Mouse (Mus musculus): ENCODE results near the gene Tbc1d23. TPM values are rescaled to one million over a fixed set of nuclear protein-coding genes. Genes with fewer than 3 reads are reported as not detected.
A peak's percentile ranks its signal among the peaks of the same experiment; 100 is the strongest.

The Tbc1d23 gene
- total RNA-seq, 2 experiments from 2014 or later, result 27.8 to 28.6 TPM

GRCm38 (mm10) chr16:57166611-57167513 lies 64.4 kb downstream of the Tbc1d23 start, which contains the start of gene Nit2:
TSS of gene Nit2 (minus strand) at chr16:57167341.
- peak; percentile 96 to 98 for DNase-seq
- intact Hi-C loops (cut with DNase I), result no loop called here

- DNase-seq, result no peak
- intact Hi-C loops (cut with DNase I), result no loop called here
These were observed 65.2 kb downstream of the Tbc1d23 start for GRCm38 (mm10) chr16:57166086-57166485.

GRCm38 (mm10) chr16:57165157-57165556 lies 66.1 kb downstream of the Tbc1d23 start:
- DNase-seq, result no peak
- intact Hi-C loops (cut with DNase I), result no loop called here

GRCm38 (mm10) chr16:57163694-57164093 lies 67.6 kb downstream of the Tbc1d23 start:
- intact Hi-C loops (cut with DNase I), result no loop called here
- DNase-seq, result no peak

GRCm38 (mm10) chr16:57162841-57163240 lies 68.5 kb downstream of the Tbc1d23 start:
- intact Hi-C loops (cut with DNase I), result no loop called here
- no peak for DNase-seq

- intact Hi-C loops (cut with DNase I), result no loop called here
- DNase-seq, result no peak
These were observed 71.5 kb downstream of the Tbc1d23 start for GRCm38 (mm10) chr16:57159835-57160234.

- DNase-seq, result no peak
- intact Hi-C loops (cut with DNase I), result no loop called here
These were observed 73.6 kb downstream of the Tbc1d23 start for GRCm38 (mm10) chr16:57157728-57158127.

- intact Hi-C loops (cut with DNase I), result no loop called here
- DNase-seq, result no peak
These were observed 74.2 kb downstream of the Tbc1d23 start for GRCm38 (mm10) chr16:57157076-57157475.

- intact Hi-C loops (cut with DNase I), result no loop called here
- DNase-seq, result no peak
These were observed 75.4 kb downstream of the Tbc1d23 start for GRCm38 (mm10) chr16:57155899-57156298.

GRCm38 (mm10) chr16:57151437-57151836 lies 79.9 kb downstream of the Tbc1d23 start:
- no peak for DNase-seq
- intact Hi-C loops (cut with DNase I), result no loop called here

GRCm38 (mm10) chr16:57144741-57145140 lies 86.6 kb downstream of the Tbc1d23 start:
- no peak for DNase-seq
- intact Hi-C loops (cut with DNase I), result no loop called here

- no peak for DNase-seq
- intact Hi-C loops (cut with DNase I), result no loop called here
These were observed 97.7 kb downstream of the Tbc1d23 start for GRCm38 (mm10) chr16:57133611-57134010.

GRCm38 (mm10) chr16:57132326-57132725 lies 99.0 kb downstream of the Tbc1d23 start:
- intact Hi-C loops (cut with DNase I), result no loop called here
- no peak for DNase-seq

GRCm38 (mm10) chr16:57131544-57131943 lies 99.8 kb downstream of the Tbc1d23 start:
- intact Hi-C loops (cut with DNase I), result no loop called here
- DNase-seq, result no peak

- no peak for DNase-seq
- intact Hi-C loops (cut with DNase I), result no loop called here
These were observed 100.4 kb downstream of the Tbc1d23 start for GRCm38 (mm10) chr16:57130752-57131400.

- intact Hi-C loops (cut with DNase I), result no loop called here
- no peak for DNase-seq
These were observed 103.5 kb downstream of the Tbc1d23 start for GRCm38 (mm10) chr16:57127825-57128224.

GRCm38 (mm10) chr16:57126268-57126667 lies 105.0 kb downstream of the Tbc1d23 start:
- DNase-seq, result no peak
- intact Hi-C loops (cut with DNase I), result no loop called here

GRCm38 (mm10) chr16:57122682-57123445 lies 108.4 kb downstream of the Tbc1d23 start:
- no peak for DNase-seq

GRCm38 (mm10) chr16:57121816-57122415 lies 109.4 kb downstream of the Tbc1d23 start:
- no peak for DNase-seq
- intact Hi-C loops (cut with DNase I), result loop anchor here (2.0 kb wide), 1 partner anchor 47 kb away; no protein-coding TSS in a partner anchor

More at GRCm38 (mm10) chr16:57122682-57123445, 108.4 kb downstream of the Tbc1d23 start:
- intact Hi-C loops (cut with DNase I), result no loop called here

All from heart, postnatal 14 days (tissue).